Mouse (Mus musculus) liver, embryonic 14.5 days (tissue): Measurements from ENCODE around the gene Kiss1. TPM values are rescaled to one million over a fixed set of nuclear protein-coding genes. Genes with fewer than 3 reads are reported as not detected.
A peak's percentile ranks its signal among the peaks of the same experiment; 100 is the strongest.

ENCODE experiments used
- ATAC-seq: fragments of 200-750 bp; cut with Nextera tagmentation; 2 replicates; pipeline ENCODE4 v1.8.0; 2017; ENCODE audit warnings: moderate number of reproducible peaks, mild to moderate bottlenecking, moderate library complexity; ENCODE audit not compliant: insufficient read depth
- DNase-seq, 3 experiments: peaks; one replicate each; pipeline ENCODE4 v3.0.0-alpha.2; 2012 to 2013; ENCODE audit warnings: low read depth in 3 of 3, low spot score in 3 of 3
- H3K27ac ChIP-seq: fragments of 300-500 bp; sonication (generic); 2 replicates; pipeline ENCODE4 v1.5.1; 2014; ENCODE audit warnings: moderate library complexity, mild to moderate bottlenecking, control low read depth, inconsistent platforms
- H3K27me3 ChIP-seq: fragments of 300-500 bp; sonication (generic); 2 replicates; pipeline ENCODE4 v1.6.1; 2014; ENCODE audit warnings: mild to moderate bottlenecking, low read length, moderate library complexity; ENCODE audit not compliant: control insufficient read depth, insufficient read depth
- H3K36me3 ChIP-seq: fragments of 300-500 bp; sonication (generic); replicated peaks from 2 replicates; pipeline ENCODE4 v1.6.1; 2014; ENCODE audit warnings: low read depth; ENCODE audit not compliant: control insufficient read depth, insufficient read depth
- H3K4me1 ChIP-seq, 2 experiments: fragments of 200-500 bp in 1 of 2; fragments of 300-500 bp in 1 of 2; sonication (generic) in 1 of 2; replicated peaks; 2 replicates each; pipeline ENCODE4 v1.6.1; 2012 to 2014; ENCODE audit warnings: antibody characterized with exemption in 1 of 2, inconsistent platforms in 1 of 2, low read length in 1 of 2; ENCODE audit not compliant: control insufficient read depth in 2 of 2, insufficient read depth in 2 of 2
- H3K4me2 ChIP-seq: fragments of 300-500 bp; sonication (generic); 2 replicates; pipeline ENCODE4 v1.6.1; 2014; ENCODE audit warnings: low read depth, mild to moderate bottlenecking, control low read depth, moderate library complexity
- H3K4me3 ChIP-seq, 2 experiments: fragments of 200-500 bp in 1 of 2; fragments of 300-500 bp in 1 of 2; sonication (generic) in 1 of 2; 2 replicates each; pipeline ENCODE4 v1.5.1; 2012 to 2014; ENCODE audit warnings: low read depth in 2 of 2, low read length in 2 of 2, mild to moderate bottlenecking in 2 of 2, control low read depth in 1 of 2, inconsistent platforms in 1 of 2, moderate library complexity in 1 of 2; ENCODE audit not compliant: insufficient read depth in 1 of 2
- H3K9ac ChIP-seq: fragments of 300-500 bp; sonication (generic); replicated peaks from 2 replicates; pipeline ENCODE4 v1.6.1; 2014; ENCODE audit warnings: mild to moderate bottlenecking, control low read depth, moderate library complexity
- H3K9me3 ChIP-seq: fragments of 300-500 bp; sonication (generic); 2 replicates; pipeline ENCODE4 v1.6.1; 2016; ENCODE audit warnings: low read length, mixed read lengths; ENCODE audit not compliant: control insufficient read depth
- CTCF ChIP-seq: IDR thresholded peaks from 2 replicates; pipeline ENCODE4 v1.5.1; 2016; ENCODE audit warnings: antibody characterized with exemption, low read depth, control low read depth
- EP300 ChIP-seq: IDR thresholded peaks from 2 replicates; pipeline ENCODE4 v1.6.1; 2016; ENCODE audit warnings: antibody characterized with exemption, low read depth
- WGBS: fragments of 180-500 bp; shearing (Covaris S2); extraction: QIAGEN DNeasy Blood & Tissue Kit; methylation state at CpG from one replicate; pipeline ENCODE4 v1.1.7; 2014; ENCODE audit not compliant: insufficient replicate concordance; 5-methylcytosine and 5-hydroxymethylcytosine counted together
- polyA plus RNA-seq, 2 experiments: library from polyadenylated mRNA; depleted of rRNA in 1 of 2; stranded (reverse) in 1 of 2; unstranded in 1 of 2; fragments of >200 nt; fragmentation: Nextera tagmentation in 1 of 2; extraction: Ambion mirVana in 1 of 2; gene quantifications; 2 replicates each; pipeline versions ENCODE4 v1.2.1 to v1.2.3; 2012 to 2014

Kiss1 gene
- polyA plus RNA-seq, 2 experiments: not detected

- ATAC-seq (peak; percentile 69), DNase-seq (peak in 1 of 3 experiments; percentile 25)
- Histone ChIP-seq H3K9me3 (no peaks in the 10 kb centered on the region), H3K27me3 (no peaks in the 10 kb centered on the region), H3K4me3 (no peak overlapping the region), H3K9ac (no peak overlapping the region), H3K36me3 (no peaks in the 10 kb centered on the region), H3K27ac (no peak overlapping the region), H3K4me2 (no peak overlapping the region), H3K4me1 (peaks cover 0 to 10% of the 10 kb centered on the region in 2 experiments; a peak in 3 of 4 replicates)
- 29% methylated on average over 8 of the region's 8 CpGs for WGBS
- TF ChIP-seq CTCF (no peak), EP300 (no peak)
Observed at GRCm38 (mm10) chr1:133372113-133372512, 50.4 kb downstream of the Kiss1 start.

- no peaks in the 10 kb centered on the region for H3K9me3 ChIP-seq
- H3K4me1 ChIP-seq: peaks cover 0 to 2% of the 10 kb centered on the region in 2 experiments; a peak in 2 of 4 replicates
- ATAC-seq (peak; percentile 51), DNase-seq (peak in 2 of 3 experiments; percentile 37 to 40)
- WGBS: 39% methylated on average over 10 of the region's 10 CpGs
- H3K27ac ChIP-seq: no peak overlapping the region
- no peaks in the 10 kb centered on the region for H3K36me3 ChIP-seq
- H3K4me2 ChIP-seq: no peak overlapping the region
- no peaks in the 10 kb centered on the region for H3K27me3 ChIP-seq
- TF ChIP-seq EP300: no peak
- no peak for TF ChIP-seq CTCF
- H3K9ac ChIP-seq: no peak overlapping the region
- no peak overlapping the region for H3K4me3 ChIP-seq
Observed at GRCm38 (mm10) chr1:133375696-133376346, 54.1 kb downstream of the Kiss1 start.

- no peak overlapping the region for H3K9ac ChIP-seq
- ATAC-seq: no peak
- 68% methylated on average over 5 of the region's 5 CpGs for WGBS
- TF ChIP-seq EP300 (no peak), CTCF (no peak)
- H3K4me2 ChIP-seq: no peak overlapping the region
- H3K4me3 ChIP-seq: no peak overlapping the region
- no peak for DNase-seq
- H3K9me3 ChIP-seq: no peaks in the 10 kb centered on the region
- no peak overlapping the region for H3K27ac ChIP-seq
- no peaks in the 10 kb centered on the region; a peak in 1 of 4 replicates for H3K4me1 ChIP-seq
- no peaks in the 10 kb centered on the region for H3K36me3 ChIP-seq
- H3K27me3 ChIP-seq: no peaks in the 10 kb centered on the region
Observed at GRCm38 (mm10) chr1:133377547-133377946, 55.9 kb downstream of the Kiss1 start.

Other genes starting within 250 kb of the Kiss1 start
- 21.3 and 26.9 TPM in 2 replicates for gene Ppp1r15b, start 190.7 kb upstream of the Kiss1 start, polyA plus RNA-seq (2012; rRNA removed)
- 33.4 and 40.5 TPM in 2 replicates for gene Ppp1r15b, start 190.7 kb upstream of the Kiss1 start, polyA plus RNA-seq (2014; fragmentation: Nextera tagmentation; extraction: Ambion mirVana)
- gene Plekha6, start 157.7 kb upstream of the Kiss1 start, polyA plus RNA-seq (2012; rRNA removed): 2.1 and 2.3 TPM in 2 replicates
- gene Plekha6, start 157.7 kb upstream of the Kiss1 start, polyA plus RNA-seq (2014; fragmentation: Nextera tagmentation; extraction: Ambion mirVana): 0.81 and 1.3 TPM in 2 replicates
- gene Golt1a, start 12.1 kb upstream of the Kiss1 start, polyA plus RNA-seq (2012; rRNA removed): 2.8 and 3.3 TPM in 2 replicates
- gene Golt1a, start 12.1 kb upstream of the Kiss1 start, polyA plus RNA-seq (2014; fragmentation: Nextera tagmentation; extraction: Ambion mirVana): 8.0 and 9.1 TPM in 2 replicates
- gene Ren1, start 28.6 kb downstream of the Kiss1 start, polyA plus RNA-seq (2012; rRNA removed): 0.41 and 0.50 TPM in 2 replicates
- gene Ren1, start 28.6 kb downstream of the Kiss1 start, polyA plus RNA-seq (2014; fragmentation: Nextera tagmentation; extraction: Ambion mirVana): 0.57 and 0.90 TPM in 2 replicates
- gene Etnk2, start 41.7 kb downstream of the Kiss1 start, polyA plus RNA-seq (2012; rRNA removed): 3.4 and 3.7 TPM in 2 replicates
- gene Etnk2, start 41.7 kb downstream of the Kiss1 start, polyA plus RNA-seq (2014; fragmentation: Nextera tagmentation; extraction: Ambion mirVana): 4.9 and 5.5 TPM in 2 replicates
- gene Sox13, start 102.5 kb downstream of the Kiss1 start, polyA plus RNA-seq (2012; rRNA removed): 4.9 and 6.1 TPM in 2 replicates
- 1.1 and 1.6 TPM in 2 replicates for gene Sox13, start 102.5 kb downstream of the Kiss1 start, polyA plus RNA-seq (2014; fragmentation: Nextera tagmentation; extraction: Ambion mirVana)